Mouse (Mus musculus) MEL (cell line): ENCODE measurements around the gene Fam81a. TPM values are rescaled to one million over a fixed set of nuclear protein-coding genes. Genes with fewer than 3 reads are reported as not detected.

ENCODE experiments used
- DNase-seq: peaks from one replicate; pipeline ENCODE4 v3.0.0; 2011; ENCODE audit warnings: low read depth, low spot score
- H3K27ac ChIP-seq: 2 replicates; pipeline ENCODE4 v1.5.1; 2012; ENCODE audit warnings: low read depth, mild to moderate bottlenecking, control low read depth, low read length, moderate library complexity; ENCODE audit not compliant: control insufficient read depth
- H3K27me3 ChIP-seq, 2 experiments: fragments of 150-350 bp in 1 of 2; sonication (generic) in 1 of 2; 2 replicates each; pipeline ENCODE4 v1.6.1; 2012; ENCODE audit warnings: low read length in 2 of 2, mild to moderate bottlenecking in 2 of 2, improper control_type of control experiment in 1 of 2, moderate library complexity in 1 of 2; ENCODE audit not compliant: insufficient read depth in 2 of 2, control insufficient read depth in 1 of 2
- H3K36me3 ChIP-seq, 2 experiments: 2 replicates each; pipeline ENCODE4 v1.6.1; 2012 to 2014; ENCODE audit warnings: low read length in 2 of 2, improper control_type of control experiment in 1 of 2, inconsistent platforms in 1 of 2, mild to moderate bottlenecking in 1 of 2; ENCODE audit not compliant: insufficient read depth in 2 of 2, control insufficient read depth in 1 of 2
- H3K4me1 ChIP-seq, 2 experiments: fragments of 150-350 bp in 1 of 2; sonication (generic) in 1 of 2; 2 replicates each; pipeline ENCODE4 v1.6.1; 2012; ENCODE audit warnings: low read length in 2 of 2, improper control_type of control experiment in 1 of 2, mild to moderate bottlenecking in 1 of 2; ENCODE audit not compliant: insufficient read depth in 2 of 2, control insufficient read depth in 1 of 2
- H3K4me3 ChIP-seq, 2 experiments: fragments of 150-350 bp in 1 of 2; sonication (generic) in 1 of 2; 2 replicates each; pipeline ENCODE4 v1.5.1; 2012; ENCODE audit warnings: low read depth in 2 of 2, low read length in 2 of 2, mild to moderate bottlenecking in 2 of 2, moderate library complexity in 2 of 2, control low read depth in 1 of 2, improper control_type of control experiment in 1 of 2; ENCODE audit not compliant: control insufficient read depth in 1 of 2, insufficient read depth in 1 of 2
- H3K79me2 ChIP-seq: 2 replicates; pipeline ENCODE4 v1.6.1; 2012; ENCODE audit warnings: mild to moderate bottlenecking, low read length, moderate library complexity; ENCODE audit not compliant: control insufficient read depth, poor library complexity, insufficient read depth
- H3K9ac ChIP-seq: 2 replicates; pipeline ENCODE4 v1.6.1; 2012; ENCODE audit warnings: low read depth, mild to moderate bottlenecking, control low read depth, low read length, moderate library complexity; ENCODE audit not compliant: control insufficient read depth, poor library complexity, severe bottlenecking
- H3K9me3 ChIP-seq: fragments of 150-350 bp; sonication (generic); replicated peaks from 2 replicates; pipeline ENCODE4 v1.6.1; 2012; ENCODE audit warnings: mild to moderate bottlenecking, low read length, improper control_type of control experiment, moderate library complexity; ENCODE audit not compliant: insufficient read depth
- CHD2 ChIP-seq: IDR thresholded peaks from 2 replicates; pipeline ENCODE4 v1.6.1; 2011; ENCODE audit warnings: low read length, improper control_type of control experiment
- CTCF ChIP-seq, 3 experiments: IDR thresholded peaks in 2 of 3; conservative IDR thresholded peaks in 1 of 3; 2 replicates each; pipeline ENCODE4 v1.5.1; 2011 to 2012; ENCODE audit warnings: low read length in 3 of 3, low read depth in 2 of 3, mild to moderate bottlenecking in 2 of 3, improper control_type of control experiment in 1 of 3, inconsistent platforms in 1 of 3, mixed read lengths in 1 of 3, moderate library complexity in 1 of 3; ENCODE audit not compliant: control insufficient read depth in 1 of 3, insufficient read depth in 1 of 3, poor library complexity in 1 of 3, severe bottlenecking in 1 of 3
- EP300 ChIP-seq, 2 experiments: IDR thresholded peaks; 2 replicates each; pipeline ENCODE4 v1.6.1; 2011; ENCODE audit warnings: improper control_type of control experiment in 2 of 2, low read length in 2 of 2, low read depth in 1 of 2, mild to moderate bottlenecking in 1 of 2
- ETS1 ChIP-seq: IDR thresholded peaks from 2 replicates; pipeline ENCODE4 v1.6.1; 2012; ENCODE audit warnings: low read depth, mild to moderate bottlenecking, inconsistent platforms, low read length, improper control_type of control experiment, moderate library complexity
- GATA1 ChIP-seq: IDR thresholded peaks from 2 replicates; pipeline ENCODE4 v1.6.1; 2011; ENCODE audit warnings: low read depth, low read length, improper control_type of control experiment
- HCFC1 ChIP-seq: IDR thresholded peaks from 2 replicates; pipeline ENCODE4 v1.6.1; 2012; ENCODE audit warnings: low read depth, mild to moderate bottlenecking, inconsistent platforms, low read length, improper control_type of control experiment, moderate library complexity
- KAT2A ChIP-seq: conservative IDR thresholded peaks from 2 replicates; pipeline ENCODE4 v1.6.1; 2012; ENCODE audit warnings: low read depth, low read length, improper control_type of control experiment, inconsistent platforms
- MAX ChIP-seq: IDR thresholded peaks from 2 replicates; pipeline ENCODE4 v1.6.1; 2011; ENCODE audit warnings: low read length, improper control_type of control experiment
- MAZ ChIP-seq: IDR thresholded peaks from 2 replicates; pipeline ENCODE4 v1.6.1; 2012; ENCODE audit warnings: low read depth, mild to moderate bottlenecking, inconsistent platforms, low read length, improper control_type of control experiment
- MEF2A ChIP-seq: IDR thresholded peaks from 2 replicates; pipeline ENCODE4 v1.6.1; 2014; ENCODE audit warnings: low read depth, mild to moderate bottlenecking, inconsistent platforms, low read length, improper control_type of control experiment; ENCODE audit not compliant: poor library complexity, insufficient replicate concordance, severe bottlenecking; ENCODE audit errors: extremely low read depth
- MXI1 ChIP-seq: IDR thresholded peaks from 2 replicates; pipeline ENCODE4 v1.6.1; 2011; ENCODE audit warnings: mild to moderate bottlenecking, low read depth, low read length, improper control_type of control experiment
- MYB ChIP-seq: IDR thresholded peaks from 2 replicates; pipeline ENCODE4 v1.6.1; 2011; ENCODE audit warnings: mild to moderate bottlenecking, low read depth, low read length, improper control_type of control experiment
- MYC ChIP-seq: IDR thresholded peaks from 2 replicates; pipeline ENCODE4 v1.6.1; 2011; ENCODE audit warnings: low read depth, mild to moderate bottlenecking, low read length, improper control_type of control experiment, moderate library complexity
- NELFE ChIP-seq: IDR thresholded peaks from 2 replicates; pipeline ENCODE4 v1.6.1; 2011; ENCODE audit warnings: low read depth, low read length, improper control_type of control experiment
- POLR2AphosphoS2 ChIP-seq: IDR thresholded peaks from 2 replicates; pipeline ENCODE4 v1.6.1; 2011; ENCODE audit warnings: low read length, improper control_type of control experiment
- RAD21 ChIP-seq: IDR thresholded peaks from 2 replicates; pipeline ENCODE4 v1.6.1; 2011; ENCODE audit warnings: mild to moderate bottlenecking, low read depth, low read length, improper control_type of control experiment
- RCOR1 ChIP-seq: IDR thresholded peaks from 2 replicates; pipeline ENCODE4 v1.6.1; 2012; ENCODE audit warnings: low read depth, mild to moderate bottlenecking, inconsistent platforms, low read length, improper control_type of control experiment
- SIN3A ChIP-seq: IDR thresholded peaks from 2 replicates; pipeline ENCODE4 v1.6.1; 2012; ENCODE audit warnings: low read length, improper control_type of control experiment, inconsistent platforms
- TBP ChIP-seq: IDR thresholded peaks from 2 replicates; pipeline ENCODE4 v1.8.0; 2011; ENCODE audit warnings: low read depth, low read length, improper control_type of control experiment
- USF1 ChIP-seq: IDR thresholded peaks from 2 replicates; pipeline ENCODE4 v1.6.1; 2014; ENCODE audit warnings: low read depth, mild to moderate bottlenecking, inconsistent platforms, low read length, improper control_type of control experiment, moderate library complexity
- USF2 ChIP-seq, 2 experiments: IDR thresholded peaks; 2 replicates each; pipeline ENCODE4 v1.6.1; 2011 to 2012; ENCODE audit warnings: improper control_type of control experiment in 2 of 2, low read length in 2 of 2, borderline replicate concordance in 1 of 2, inconsistent platforms in 1 of 2, low read depth in 1 of 2, mild to moderate bottlenecking in 1 of 2; ENCODE audit not compliant: insufficient read depth in 1 of 2
- ZC3H11A ChIP-seq: IDR thresholded peaks from 2 replicates; pipeline ENCODE4 v1.6.1; 2012; ENCODE audit warnings: low read depth, mild to moderate bottlenecking, inconsistent platforms, low read length, improper control_type of control experiment
- polyA plus RNA-seq, 2 experiments: library from polyadenylated mRNA; stranded (reverse) in 1 of 2; unstranded in 1 of 2; fragments of >175 nt in 1 of 2; fragments of >200 nt in 1 of 2; gene quantifications; 2 replicates each; pipeline versions ENCODE4 v1.2.1 to v1.2.4; 2012; ENCODE audit warnings: low replicate concordance in 2 of 2, low read depth in 1 of 2; ENCODE audit not compliant: insufficient read length in 2 of 2, insufficient read depth in 1 of 2, missing spikeins in 1 of 2
- total RNA-seq: library from RNA; depleted of rRNA; stranded (reverse); fragments of 300-350 nt; gene quantifications from 2 replicates; pipeline ENCODE4 v1.2.3, GENCODE M21; 2012

Fam81a gene
- total and polyA plus RNA-seq, 3 experiments, result not detected

- Histone ChIP-seq H3K9ac (no peak overlapping the region), H3K9me3 (no peaks in the 10 kb centered on the region), H3K27ac (no peak overlapping the region), H3K27me3 (no peaks in the 10 kb centered on the region; a peak in 1 of 4 replicates), H3K36me3 (peaks cover 0 to 7% of the 10 kb centered on the region in 2 experiments; a peak in 2 of 4 replicates), H3K4me1 (peaks cover 0 to 14% of the 10 kb centered on the region in 2 experiments; a peak in 3 of 4 replicates), H3K4me3 (no peak overlapping the region), H3K79me2 (no peaks in the 10 kb centered on the region)
- DNase-seq, result no peak
- TF ChIP-seq MYC, result no peak
- TF ChIP-seq USF2 (IDR thresholded peaks at IDR 0.05; ENCODE audit: borderline replicate concordance in 1 of 2, insufficient read depth in 1 of 2, low read depth in 1 of 2, low read length in 2 of 2), result no peak
- no peak for TF ChIP-seq TBP
- no peak for TF ChIP-seq CHD2
- no peak for TF ChIP-seq MAX
- no peak for TF ChIP-seq RCOR1
- no peak for TF ChIP-seq SIN3A
- TF ChIP-seq EP300 (IDR thresholded peaks at IDR 0.05; ENCODE audit: low read depth in 1 of 2, low read length in 2 of 2), result no peak
- no peak for TF ChIP-seq MEF2A
- TF ChIP-seq MAZ, result no peak
- no peak for TF ChIP-seq POLR2AphosphoS2
Observed at GRCm38 (mm10) chr9:70048751-70049415, 93.5 kb downstream of the Fam81a start.

- no peaks in the 10 kb centered on the region for H3K27me3 ChIP-seq
- peaks cover 0 to 7% of the 10 kb centered on the region in 2 experiments; a peak in 2 of 4 replicates for H3K36me3 ChIP-seq
- H3K27ac ChIP-seq, result no peak overlapping the region
- TF ChIP-seq RAD21 (no peak), ETS1 (no peak), ZC3H11A (no peak), MYB (no peak), MAZ (no peak), TBP (no peak), MXI1 (no peak), NELFE (no peak), HCFC1 (no peak), EP300 (IDR thresholded peaks at IDR 0.05; ENCODE audit: low read depth in 1 of 2, low read length in 2 of 2) (no peak), POLR2AphosphoS2 (no peak), SIN3A (no peak), CTCF (IDR thresholded peaks at IDR 0.05 in 2 of 3, conservative IDR thresholded peaks at IDR 0.05 in 1 of 3; ENCODE audit: control insufficient read depth in 1 of 3, insufficient read depth in 1 of 3, low read depth in 2 of 3, low read length in 3 of 3, poor library complexity in 1 of 3, severe bottlenecking in 1 of 3) (no peak), USF1 (no peak), KAT2A (no peak), GATA1 (no peak), MYC (no peak)
- H3K4me1 ChIP-seq, result peaks cover 0 to 14% of the 10 kb centered on the region in 2 experiments; a peak in 3 of 4 replicates
- H3K9me3 ChIP-seq, result no peaks in the 10 kb centered on the region
- H3K9ac ChIP-seq, result no peak overlapping the region
- no peaks in the 10 kb centered on the region for H3K79me2 ChIP-seq
- H3K4me3 ChIP-seq, result no peak overlapping the region
- DNase-seq, result no peak
Observed at GRCm38 (mm10) chr9:70048280-70048679, 94.1 kb downstream of the Fam81a start.
